8 mouse cellular contexts compared by ENCODE assay signal in the genomic region with DNA sequence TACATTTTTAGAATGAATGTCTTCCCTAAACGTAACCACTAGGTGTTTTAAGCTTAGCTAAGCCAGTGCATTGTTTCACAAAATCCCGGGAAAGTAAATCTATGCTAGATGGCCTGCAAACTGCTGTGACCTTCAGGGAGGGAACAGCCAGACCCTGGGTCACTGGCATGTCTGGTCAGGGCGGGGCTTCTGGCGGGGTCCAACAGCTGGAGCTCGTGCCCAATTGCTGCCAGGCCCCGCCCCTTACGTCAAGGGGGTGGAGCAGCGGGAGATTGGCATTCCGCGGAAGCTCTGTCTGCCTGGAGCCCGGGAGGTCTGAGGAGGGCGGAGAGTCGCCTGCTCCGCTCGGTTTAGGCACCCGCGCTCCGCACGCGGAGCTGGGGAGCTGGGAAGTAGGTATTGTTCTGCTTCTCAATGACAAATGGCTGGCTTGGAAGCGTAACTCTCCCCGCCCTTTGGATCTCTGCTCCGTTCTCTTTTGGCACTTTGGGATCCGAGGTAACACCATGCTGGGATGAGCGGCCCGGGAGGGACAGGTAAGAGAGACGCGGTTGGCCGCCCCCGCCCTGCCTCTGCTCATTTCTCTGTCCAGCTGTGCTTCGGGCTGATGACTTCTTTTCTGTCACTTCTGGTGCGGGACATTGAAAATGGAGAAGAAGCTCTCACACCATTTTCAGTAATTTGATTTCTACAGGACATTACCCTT. TPM values are rescaled to one million over a fixed set of nuclear protein-coding genes. Genes with fewer than 3 reads are reported as not detected.
DNase-seq lines count a peak whose midpoint lies in the region; ATAC-seq and TF ChIP-seq lines count a peak whose summit lies in the region.

No protein-coding gene starts in this region.

- ATAC-seq in common myeloid progenitor, adult 5-6 weeks (replicated peaks; ENCODE audit: low read depth, poor library complexity, severe bottlenecking): peak; percentile 95
- ATAC-seq in hindbrain, postnatal 0 days: peak; percentile 96
- peak; percentile 96 for ATAC-seq in megakaryocyte, adult 5-6 weeks (ENCODE audit: poor library complexity, severe bottlenecking)

- WGBS in hindbrain, postnatal 0 days: under 1% methylated on average over 32 of the region's 32 CpGs

- peak overlapping the region; percentile 88 for H3K4me3 ChIP-seq in gastrocnemius, adult 2 months
- peak overlapping the region; percentile 70 for H3K4me3 ChIP-seq in hindbrain, postnatal 0 days (ENCODE audit: low read length)
- H3K4me3 ChIP-seq in left cerebral cortex, adult 2 months: peak overlapping the region; percentile 55

- intact Hi-C loops in gastrocnemius, adult 2 months (cut with DNase I): no loop called here
- intact Hi-C loops in left cerebral cortex, adult 2 months (cut with DNase I): no loop called here

- peak; percentile 98 for DNase-seq in ZHBTc4 (ENCODE audit: low read depth, low spot score)
- peak; percentile 95 for DNase-seq in gastrocnemius, adult 2 months
- DNase-seq in hindbrain, postnatal 0 days (ENCODE audit: low spot score): peak; percentile 88
- DNase-seq in left cerebral cortex, adult 2 months (ENCODE audit: extremely low spot score in 1 of 2, low spot score in 2 of 2): peak; percentile 84 to 85
- peak; percentile 78 to 82 for DNase-seq in right cerebral cortex, adult 2 months (ENCODE audit: low spot score in 2 of 2)
- peak; percentile 92 for DNase-seq in urinary bladder, postnatal 14 days (ENCODE audit: low spot score)

- H3K9me3 ChIP-seq in hindbrain, postnatal 0 days (ENCODE audit: low read length): no peaks in the 10 kb centered on the region

- peak overlapping the region; percentile 95 for H3K4me2 ChIP-seq in hindbrain, postnatal 0 days (ENCODE audit: low read depth, low read length)

- peak overlapping the region; percentile 56 for H3K9ac ChIP-seq in hindbrain, postnatal 0 days (replicated peaks; ENCODE audit: low read length)

- no peaks in the 10 kb centered on the region; the same call in 1 of the 2 replicates for H3K4me1 ChIP-seq in hindbrain, postnatal 0 days (ENCODE audit: insufficient read depth, low read length)

- no peaks in the 10 kb centered on the region for H3K36me3 ChIP-seq in hindbrain, postnatal 0 days (ENCODE audit: insufficient read depth, low read length)

- H3K27ac ChIP-seq in gastrocnemius, adult 2 months: peak overlapping the region; percentile 79
- H3K27ac ChIP-seq in hindbrain, postnatal 0 days: peak overlapping the region; percentile 51; the same call in 1 of the 2 replicates
- peak overlapping the region; percentile 45 for H3K27ac ChIP-seq in left cerebral cortex, adult 2 months

- TF ChIP-seq CTCF in gastrocnemius, adult 2 months (IDR thresholded peaks at IDR 0.05): no peak
- TF ChIP-seq CTCF in hindbrain, postnatal 0 days (IDR thresholded peaks at IDR 0.05; ENCODE audit: low read depth): peak; percentile 36
- peak; percentile 33; the same call in 1 of the 2 replicates for TF ChIP-seq CTCF in left cerebral cortex, adult 2 months (IDR thresholded peaks at IDR 0.05)

- H3K27me3 ChIP-seq in hindbrain, postnatal 0 days (ENCODE audit: insufficient read depth, low read length): no peaks in the 10 kb centered on the region

RNA-seq across cellular contexts. Expression of gene Commd8, which starts 35.2 kb away (rescaled TPM):
- 53.5 and 66.8 TPM in 2 replicates for total RNA-seq in common myeloid progenitor, adult 5-6 weeks (2017)
- total RNA-seq in gastrocnemius, adult 2 months (2021): 10 to 100 TPM; 31.5 to 35.5 TPM
- total RNA-seq in hindbrain, postnatal 0 days (2014; rRNA removed): 22.4 and 22.8 TPM in 2 replicates
- 149 and 166 TPM in 2 replicates for polyA plus RNA-seq in hindbrain, postnatal 0 days (2015; fragmentation: Nextera tagmentation; extraction: Ambion mirVana)
- total RNA-seq in left cerebral cortex, adult 2 months (2021): 10 to 100 TPM; 85.5 to 86.0 TPM
- total RNA-seq in megakaryocyte, adult 5-6 weeks (2015): 231 and 298 TPM in 2 replicates
- 142 and 175 TPM in 2 replicates for total RNA-seq in megakaryocyte, adult 5-6 weeks (2017)

Comparison
In these comparisons a context has a peak if more than half of its experiments do, and no peak if none do; other contexts are left out.
1. Peak in every context shown above with its lines: DNase-seq, ATAC-seq, H3K4me3 ChIP-seq and H3K27ac ChIP-seq.